Mouse (Mus musculus): ENCODE results near the gene Zfp873. TPM values are rescaled to one million over a fixed set of nuclear protein-coding genes. Genes with fewer than 3 reads are reported as not detected.
"Not testable (repeated sequence)": the region's sequence is repeated elsewhere in the genome, so short reads cannot be mapped to it uniquely, and the experiment has no call there.

The Zfp873 gene
- polyA plus RNA-seq, 1 experiment: 0.86 TPM

DNA sequence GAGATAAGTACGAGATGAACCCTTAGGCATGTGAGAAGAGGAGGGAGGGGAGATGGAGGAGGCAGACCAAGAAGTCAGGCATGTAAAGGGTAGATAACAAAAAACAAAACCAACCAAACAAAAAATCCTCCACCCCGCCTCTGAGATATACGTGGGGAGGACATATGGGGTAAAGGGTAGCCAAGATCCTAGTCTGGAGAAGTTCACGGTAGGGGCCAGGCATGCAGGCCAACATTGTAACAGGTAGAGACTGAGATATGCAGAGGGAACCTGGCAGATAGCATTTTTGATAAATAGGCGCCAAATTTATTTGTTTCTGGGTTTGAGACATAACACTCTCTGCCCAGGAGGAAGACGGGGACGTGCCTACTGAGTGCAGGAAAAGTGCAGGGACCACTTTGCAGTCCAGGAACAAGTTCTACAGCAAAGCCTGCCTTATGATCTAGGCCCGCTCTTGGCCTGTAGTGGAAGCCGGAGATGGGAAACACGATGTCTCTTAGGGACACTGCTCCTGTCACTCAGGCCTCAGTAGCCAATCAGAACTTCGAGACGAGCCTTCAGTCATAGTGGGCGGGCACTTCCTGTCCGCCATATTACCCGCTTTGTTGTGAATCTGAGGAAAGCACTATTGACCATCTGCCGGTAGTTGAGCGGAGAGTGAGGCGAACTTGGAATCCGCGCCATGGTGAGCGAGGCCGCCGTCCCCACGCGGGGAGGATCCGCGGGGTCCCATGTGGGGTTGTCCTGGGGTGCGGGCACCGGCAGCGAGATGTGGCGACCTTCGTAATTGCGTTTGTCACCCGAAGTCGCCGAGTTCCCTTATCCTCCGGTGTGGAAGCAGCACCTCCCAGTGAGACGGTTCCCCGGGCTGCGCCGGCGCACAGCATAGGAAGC lies 35.1 kb downstream of the Zfp873 start, which contains the start of gene BC024063:
Gene BC024063 (plus strand): TSS at position 626 of the 894 bp plus-strand sequence.
- Histone ChIP-seq H3K4me2 (ENCODE audit: low read depth) (peak within 1 kb of the TSS; percentile 79), H3K4me3 (peak within 1 kb of the TSS; percentile 46), H3K79me2 (ENCODE audit: control insufficient read depth, insufficient read depth) (peaks cover 13% of the 10 kb centered on the region)
- H3ac ChIP-seq (ENCODE audit: control insufficient read depth, insufficient read length); H3K36me3 ChIP-seq (ENCODE audit: control insufficient read depth, insufficient read depth); H3K27me3 ChIP-seq (ENCODE audit: control insufficient read depth, insufficient read depth, insufficient read length): not testable (repeated sequence)
- TF ChIP-seq POLR2A (IDR thresholded peaks at IDR 0.05; ENCODE audit: insufficient read length, low read depth): peak; percentile 47

DNA sequence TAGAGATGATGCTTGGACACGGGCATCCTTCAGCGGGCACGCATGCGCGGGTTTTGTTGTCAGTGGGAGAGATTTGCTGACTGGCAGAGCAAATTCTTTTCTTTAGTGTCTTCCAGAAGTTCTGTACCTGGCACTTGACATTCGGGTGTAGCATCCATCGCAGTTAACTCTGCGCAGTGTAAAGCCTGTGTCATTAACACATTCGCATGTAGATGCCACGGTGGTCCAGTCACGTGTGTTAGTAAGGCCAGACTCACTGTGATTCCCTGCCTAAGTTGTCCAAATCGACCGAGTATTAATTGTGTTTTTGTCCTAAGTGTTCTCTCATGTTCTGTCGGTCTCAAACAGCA lies 35.7 kb downstream of the Zfp873 start:
- H3K79me2 ChIP-seq (ENCODE audit: control insufficient read depth, insufficient read depth): peaks cover 13% of the 10 kb centered on the region
- H3ac ChIP-seq (ENCODE audit: control insufficient read depth, insufficient read length); H3K27me3 ChIP-seq (ENCODE audit: control insufficient read depth, insufficient read depth, insufficient read length); H3K36me3 ChIP-seq (ENCODE audit: control insufficient read depth, insufficient read depth): not testable (repeated sequence)
- H3K4me3 ChIP-seq: peak overlapping the region; percentile 46
- peak overlapping the region; percentile 79 for H3K4me2 ChIP-seq (ENCODE audit: low read depth)

Other genes starting within 250 kb of the Zfp873 start
- gene Gm4767, start 235.9 kb upstream of the Zfp873 start, polyA plus RNA-seq (2012; fragmentation: generic; extraction: Trizol): 0.19 TPM
- not detected for gene Gm32687, start 184.2 kb upstream of the Zfp873 start, polyA plus RNA-seq (2012; fragmentation: generic; extraction: Trizol)
- 0.60 TPM for gene Zfp781, start 117.6 kb upstream of the Zfp873 start, polyA plus RNA-seq (2012; fragmentation: generic; extraction: Trizol)
- 0.77 TPM for gene BC024063, start 35.2 kb downstream of the Zfp873 start, polyA plus RNA-seq (2012; fragmentation: generic; extraction: Trizol)
- 0.64 TPM for gene AU041133, start 79.9 kb downstream of the Zfp873 start, polyA plus RNA-seq (2012; fragmentation: generic; extraction: Trizol)
- 4.9 TPM for gene Zfp938, start 193.2 kb downstream of the Zfp873 start, polyA plus RNA-seq (2012; fragmentation: generic; extraction: Trizol)

All from myocyte (in vitro differentiated cells).